Mouse (Mus musculus): ENCODE data around the gene Bag1. TPM values are rescaled to one million over a fixed set of nuclear protein-coding genes. Genes with fewer than 3 reads are reported as not detected.

The Bag1 gene
- polyA plus RNA-seq (2017; shearing (Covaris generic)) = 10 to 100 TPM; 10.0 to 15.8 TPM

- ATAC-seq = peak; percentile 96
Observed at GRCm38 (mm10) chr4:40948160-40948708, at the start of gene Bag1, which contains the start of gene Chmp5. Gene Bag1 (minus strand): TSS chr4:40948294. Gene Chmp5 (plus strand): TSS chr4:40948407.

GRCm38 (mm10) chr4:40996302-40996701 is 48.2 kb upstream of the Bag1 start:
- no peak for ATAC-seq

GRCm38 (mm10) chr4:40989633-40990032 is 41.5 kb upstream of the Bag1 start:
- no peak for ATAC-seq

- ATAC-seq = no peak
Observed at GRCm38 (mm10) chr4:40983686-40984085, 35.6 kb upstream of the Bag1 start.

GRCm38 (mm10) chr4:40982486-40982885 is 34.4 kb upstream of the Bag1 start:
- no peak for ATAC-seq

GRCm38 (mm10) chr4:40979430-40979829 is 31.3 kb upstream of the Bag1 start:
- ATAC-seq = no peak

DNA sequence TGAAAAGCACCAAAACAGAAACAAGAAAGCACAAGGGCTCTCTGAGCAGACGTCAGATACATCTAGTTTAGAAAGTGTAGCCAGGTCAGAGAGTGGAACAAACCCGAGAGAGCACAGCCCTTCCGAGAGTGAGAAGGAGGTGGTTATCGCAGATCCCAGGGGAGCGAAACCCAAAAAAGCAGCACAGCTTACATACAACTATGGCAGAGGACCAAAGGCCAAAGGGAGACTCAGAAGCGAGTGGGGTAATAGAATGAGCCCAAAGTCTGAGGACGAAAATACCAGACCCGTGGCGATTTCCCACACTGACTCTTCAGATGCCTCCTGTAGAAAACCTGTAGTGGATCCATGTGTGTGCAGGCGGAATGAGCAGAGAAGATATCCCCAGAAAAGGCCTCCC is 28.6 kb upstream of the Bag1 start:
- ATAC-seq = no peak

DNA sequence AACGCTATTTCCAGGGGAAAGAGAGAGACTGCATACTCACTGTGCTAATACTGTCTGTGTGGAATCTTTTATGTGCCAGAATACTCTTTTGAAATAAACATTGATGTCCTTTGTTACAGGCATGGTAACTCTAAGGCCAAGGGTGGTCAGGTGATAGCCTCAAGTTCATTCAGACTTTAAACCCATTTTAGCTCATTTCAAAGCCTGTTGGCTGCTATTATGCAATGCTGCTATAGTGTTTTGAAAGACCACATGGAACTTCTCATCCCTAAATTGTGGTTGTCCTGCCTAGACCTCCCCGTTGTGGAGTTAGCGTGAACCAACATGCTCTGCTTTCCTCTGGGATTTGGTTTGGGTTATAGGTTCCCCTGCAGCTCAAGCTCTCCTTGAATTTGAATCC is 27.6 kb upstream of the Bag1 start:
- no peak for ATAC-seq

- ATAC-seq = no peak
Observed at GRCm38 (mm10) chr4:40974011-40974410, 25.9 kb upstream of the Bag1 start.

- ATAC-seq = no peak
Observed at GRCm38 (mm10) chr4:40971744-40972143, 23.6 kb upstream of the Bag1 start.

DNA sequence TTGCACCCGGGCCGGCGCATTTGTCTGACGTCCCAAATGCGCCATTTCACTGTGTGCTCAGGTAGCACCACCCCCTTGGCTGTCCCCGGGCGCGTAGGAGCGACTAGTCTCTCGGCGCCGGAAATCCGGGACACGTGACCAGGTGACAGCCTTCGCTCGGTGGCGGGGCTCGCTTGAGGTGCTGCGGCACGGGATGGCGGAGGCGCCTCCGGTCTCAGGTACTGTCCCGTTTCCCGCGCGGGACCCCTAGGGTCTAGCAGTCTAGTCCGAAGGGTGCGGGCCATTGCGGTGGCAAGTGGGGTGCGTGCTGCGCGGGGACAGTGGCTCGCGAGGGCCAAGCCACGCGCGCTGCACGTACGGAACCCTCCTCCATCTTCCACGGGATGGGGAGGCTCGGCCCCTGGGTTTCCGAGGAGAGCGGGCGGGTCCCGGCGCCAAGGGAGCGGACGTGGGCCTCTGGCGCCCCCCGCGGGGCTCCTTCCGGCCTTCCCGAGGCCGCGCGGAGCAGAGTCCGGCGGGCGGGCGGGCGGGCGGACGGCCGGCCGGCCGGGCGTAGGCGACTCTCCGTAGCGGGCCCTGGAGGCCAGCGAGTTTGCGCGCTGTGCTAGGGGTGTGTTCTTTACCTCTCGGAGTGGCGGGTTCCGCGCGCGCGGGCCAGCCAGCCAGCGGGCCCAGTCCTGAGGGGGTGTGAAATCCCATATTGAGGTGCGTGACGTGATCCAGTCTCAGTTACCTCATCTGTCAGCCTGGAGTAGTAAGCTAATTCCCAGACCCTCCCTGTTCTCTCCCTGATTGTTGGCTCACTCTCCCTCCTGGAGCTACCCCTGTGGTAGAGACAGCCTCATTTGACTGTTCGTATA is 23.0 kb upstream of the Bag1 start, which contains the start of gene Nfx1:
Nfx1 (plus strand) TSS at position 65 of the 860 bp plus-strand sequence.
- ATAC-seq = peak; percentile 97

DNA sequence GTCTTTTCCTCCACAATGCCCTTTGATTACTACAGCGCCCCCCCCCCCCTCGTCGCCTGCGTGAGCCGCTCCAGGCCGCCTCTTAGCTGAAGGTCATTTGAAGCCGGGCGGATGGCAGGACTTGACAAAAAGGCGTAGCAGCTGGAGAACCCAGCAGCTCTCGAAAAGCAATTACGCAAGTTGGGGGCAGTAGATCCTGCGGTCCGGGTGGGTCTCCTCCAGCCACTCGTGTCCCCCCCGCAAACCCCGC is 22.4 kb upstream of the Bag1 start:
- ATAC-seq = no peak

- no peak for ATAC-seq
Observed at GRCm38 (mm10) chr4:40969781-40970591, 21.9 kb upstream of the Bag1 start.

DNA sequence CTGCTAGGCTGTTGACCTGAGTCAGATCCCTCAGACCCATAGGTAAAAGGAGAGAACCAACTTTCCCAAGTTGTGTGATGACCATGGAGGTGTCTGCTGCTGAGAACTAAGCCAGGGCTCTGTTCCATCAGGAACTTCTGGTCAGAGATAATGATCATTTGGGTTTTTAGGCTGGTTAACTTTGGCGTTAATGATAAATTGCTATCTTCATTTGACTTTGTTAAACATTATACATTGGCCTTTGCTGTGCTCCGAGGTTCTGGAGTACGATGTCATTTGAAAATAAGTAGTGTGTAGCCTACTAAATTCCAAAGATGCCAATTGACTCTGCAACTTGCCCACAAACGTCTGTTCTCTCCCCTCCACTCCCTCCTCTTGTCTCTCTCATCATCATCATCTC is 21.1 kb upstream of the Bag1 start:
- no peak for ATAC-seq

DNA sequence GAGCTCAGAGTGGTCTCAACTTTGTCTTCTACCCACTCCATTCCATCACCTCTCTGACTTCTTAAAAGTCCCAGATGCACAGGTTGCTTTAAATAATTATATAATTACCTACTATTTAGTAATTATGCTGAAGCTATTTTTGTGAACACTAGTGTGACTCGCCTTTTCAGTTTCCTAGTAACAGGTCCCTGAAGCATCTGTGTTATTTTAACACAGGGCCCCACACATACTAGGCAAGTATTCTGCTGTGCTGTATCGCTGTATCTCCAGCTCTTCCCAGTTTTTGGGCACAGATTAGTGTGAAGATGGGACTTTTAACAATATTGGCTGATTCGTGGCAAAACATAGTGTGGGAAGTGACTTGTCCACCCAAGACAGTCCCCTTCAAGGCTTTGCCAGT is 15.4 kb upstream of the Bag1 start:
- no peak for ATAC-seq

- ATAC-seq = no peak
Observed at GRCm38 (mm10) chr4:40955942-40956341, 7.8 kb upstream of the Bag1 start.

DNA sequence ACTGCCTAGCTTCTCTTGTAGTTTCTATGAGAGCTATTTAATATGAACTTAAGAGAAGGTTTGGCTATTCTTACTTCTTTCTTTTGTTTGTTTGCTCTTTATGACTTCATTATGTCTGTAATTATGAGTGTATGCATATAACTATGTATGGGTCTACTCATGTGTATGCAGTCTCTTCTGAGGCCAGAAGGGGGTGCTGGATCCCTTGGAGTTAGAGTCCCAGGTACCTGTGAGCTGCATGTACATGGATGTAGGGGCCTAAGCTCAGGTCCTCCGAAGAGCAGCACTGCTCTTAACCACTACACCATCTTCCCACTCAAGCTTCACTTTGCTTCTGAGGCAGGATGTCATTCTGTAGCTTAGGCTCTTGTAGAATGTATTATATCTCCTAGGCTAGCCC is 5.4 kb upstream of the Bag1 start:
- peak; percentile 29 for ATAC-seq

GRCm38 (mm10) chr4:40947565-40948159 is 432 bp downstream of the Bag1 start:
- ATAC-seq = peak; percentile 38

GRCm38 (mm10) chr4:40946516-40947121 is 1.5 kb downstream of the Bag1 start:
- no peak for ATAC-seq

DNA sequence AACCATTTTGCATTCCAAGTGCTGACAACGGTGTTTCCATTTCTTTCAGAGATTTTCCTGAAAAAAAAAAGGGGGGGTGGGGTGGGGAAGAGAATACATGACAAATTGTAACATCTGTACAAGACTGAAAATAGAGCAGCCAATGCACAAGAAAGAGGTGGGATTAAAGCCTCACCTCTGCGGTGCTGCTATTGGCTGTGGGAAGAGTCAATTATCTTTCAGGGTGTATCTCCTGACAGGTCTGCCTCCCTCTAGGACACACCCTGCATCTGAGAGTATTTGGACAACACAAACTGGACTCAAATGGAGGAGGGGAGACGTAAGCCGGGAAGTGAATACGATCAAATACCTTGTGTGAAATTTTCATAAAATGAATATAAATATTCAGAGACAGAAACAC is 4.4 kb downstream of the Bag1 start:
- no peak for ATAC-seq

- no peak for ATAC-seq
Observed at GRCm38 (mm10) chr4:40938793-40939192, 9.3 kb downstream of the Bag1 start.

- ATAC-seq = no peak
Observed at GRCm38 (mm10) chr4:40936175-40936839, 11.8 kb downstream of the Bag1 start.
